Mouse (Mus musculus): Measurements from ENCODE around the gene Hlcs. TPM values are rescaled to one million over a fixed set of nuclear protein-coding genes. Genes with fewer than 3 reads are reported as not detected.

Gene Hlcs
- total and polyA plus RNA-seq, 2 experiments from 2014 or later = 5.8 to 6.8 TPM

DNA sequence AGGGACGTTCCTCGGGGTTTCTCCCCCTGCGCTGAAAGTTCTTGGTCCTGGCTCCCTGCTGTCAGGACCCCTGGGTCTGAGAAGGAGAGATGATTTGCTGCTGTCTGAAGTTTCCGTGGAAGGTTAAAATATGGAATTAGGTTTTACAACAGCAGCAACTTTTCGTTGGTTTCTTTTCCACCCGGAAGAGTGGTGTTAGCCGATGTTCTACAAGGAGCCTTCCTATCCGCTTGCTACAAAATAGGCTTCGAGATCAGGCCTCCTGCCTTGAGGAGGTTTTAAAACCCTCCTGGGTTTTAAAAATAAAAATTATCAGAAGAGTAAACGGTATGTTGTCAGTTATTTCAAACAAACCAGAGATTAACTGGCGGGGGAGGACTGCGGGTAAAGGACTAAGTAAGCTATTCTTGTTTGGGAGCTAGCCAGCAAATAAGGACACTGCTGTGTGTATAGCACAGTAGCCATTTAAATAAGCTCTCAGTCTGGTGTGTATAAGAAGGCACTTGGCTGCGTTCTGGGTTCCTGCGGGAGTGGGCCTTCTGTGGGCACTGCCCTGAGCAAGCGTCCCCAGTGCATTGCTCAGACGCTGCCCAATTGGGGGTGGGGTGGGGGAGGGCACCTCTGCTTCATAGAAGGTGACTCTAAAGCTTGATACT lies 225.7 kb downstream of the Hlcs start:
- no peak overlapping the region for H3K9ac ChIP-seq
- no peak for TF ChIP-seq CTCF (IDR thresholded peaks at IDR 0.05; ENCODE audit: low read depth)
- no peak overlapping the region for H3K4me2 ChIP-seq (ENCODE audit: low read depth)
- no peak overlapping the region for H3K4me3 ChIP-seq (ENCODE audit: low read depth, low read length)
- no peak overlapping the region for H3K27ac ChIP-seq (ENCODE audit: low read depth, low read length)
- H3K4me1 ChIP-seq (ENCODE audit: insufficient read depth) = no peaks in the 10 kb centered on the region
- 5% methylated on average over 16 of the region's 16 CpGs for WGBS
- DNase-seq (no peak), ATAC-seq (no peak)
- peaks cover 78% of the 10 kb centered on the region for H3K27me3 ChIP-seq (ENCODE audit: insufficient read depth, low read length)
- H3K36me3 ChIP-seq (ENCODE audit: insufficient read depth) = no peaks in the 10 kb centered on the region
- no peaks in the 10 kb centered on the region for H3K9me3 ChIP-seq (ENCODE audit: low read length)

- no peak for TF ChIP-seq CTCF (IDR thresholded peaks at IDR 0.05; ENCODE audit: low read depth)
- Histone ChIP-seq H3K4me3 (ENCODE audit: low read depth, low read length) (no peak overlapping the region), H3K27me3 (ENCODE audit: insufficient read depth, low read length) (peaks cover 77% of the 10 kb centered on the region), H3K36me3 (ENCODE audit: insufficient read depth) (no peaks in the 10 kb centered on the region), H3K9ac (no peak overlapping the region), H3K4me2 (ENCODE audit: low read depth) (no peak overlapping the region), H3K9me3 (ENCODE audit: low read length) (no peaks in the 10 kb centered on the region), H3K27ac (ENCODE audit: low read depth, low read length) (no peak overlapping the region), H3K4me1 (ENCODE audit: insufficient read depth) (no peaks in the 10 kb centered on the region)
- WGBS = 4% methylated on average over 50 of the region's 50 CpGs
- ATAC-seq = no peak
- DNase-seq = no peak
These were observed 226.4 kb downstream of the Hlcs start for GRCm38 (mm10) chr16:94086701-94087569.

DNA sequence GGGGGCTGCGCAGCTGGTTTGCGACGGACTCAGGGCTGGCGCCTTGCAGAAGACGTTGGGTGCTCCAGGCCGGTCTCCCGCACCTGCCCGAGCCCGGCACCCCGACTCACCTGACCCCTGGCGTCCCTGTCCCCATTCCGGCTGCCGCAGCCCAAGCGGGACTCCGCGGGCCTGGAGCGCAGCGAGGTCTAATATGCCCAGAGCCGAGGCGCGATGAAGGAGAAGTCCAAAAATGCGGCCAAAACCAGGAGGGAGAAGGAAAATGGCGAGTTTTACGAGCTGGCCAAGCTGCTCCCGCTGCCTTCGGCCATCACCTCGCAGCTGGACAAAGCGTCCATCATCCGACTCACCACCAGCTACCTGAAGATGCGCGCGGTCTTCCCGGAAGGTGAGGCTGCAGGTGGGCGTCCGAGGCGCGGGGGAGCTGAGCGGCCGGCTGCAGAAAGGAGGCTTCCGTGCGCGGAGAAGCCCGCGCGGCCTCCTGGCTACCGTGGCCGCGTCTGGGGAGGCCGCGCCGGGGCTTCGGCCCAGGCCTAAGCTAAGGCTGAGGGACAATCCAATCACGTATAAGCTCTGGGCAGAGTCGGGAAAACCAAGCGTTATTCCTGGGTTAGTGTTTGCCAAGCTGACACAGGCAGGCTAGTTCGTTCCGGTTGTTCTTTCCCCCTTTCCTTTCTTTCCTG lies 227.6 kb downstream of the Hlcs start:
- H3K4me1 ChIP-seq (ENCODE audit: insufficient read depth) = no peaks in the 10 kb centered on the region
- H3K36me3 ChIP-seq (ENCODE audit: insufficient read depth) = no peaks in the 10 kb centered on the region
- peak overlapping the region; percentile 38; the same call in 1 of the 2 replicates for H3K4me2 ChIP-seq (ENCODE audit: low read depth)
- 3% methylated on average over 57 of the region's 57 CpGs for WGBS
- no peaks in the 10 kb centered on the region for H3K9me3 ChIP-seq (ENCODE audit: low read length)
- peak overlapping the region; percentile 25 for H3K4me3 ChIP-seq (ENCODE audit: low read depth, low read length)
- H3K27me3 ChIP-seq (ENCODE audit: insufficient read depth, low read length) = peaks cover 76% of the 10 kb centered on the region
- no peak for ATAC-seq
- no peak for TF ChIP-seq CTCF (IDR thresholded peaks at IDR 0.05; ENCODE audit: low read depth)
- H3K9ac ChIP-seq = no peak overlapping the region
- H3K27ac ChIP-seq (ENCODE audit: low read depth, low read length) = no peak overlapping the region
- DNase-seq = no peak

DNA sequence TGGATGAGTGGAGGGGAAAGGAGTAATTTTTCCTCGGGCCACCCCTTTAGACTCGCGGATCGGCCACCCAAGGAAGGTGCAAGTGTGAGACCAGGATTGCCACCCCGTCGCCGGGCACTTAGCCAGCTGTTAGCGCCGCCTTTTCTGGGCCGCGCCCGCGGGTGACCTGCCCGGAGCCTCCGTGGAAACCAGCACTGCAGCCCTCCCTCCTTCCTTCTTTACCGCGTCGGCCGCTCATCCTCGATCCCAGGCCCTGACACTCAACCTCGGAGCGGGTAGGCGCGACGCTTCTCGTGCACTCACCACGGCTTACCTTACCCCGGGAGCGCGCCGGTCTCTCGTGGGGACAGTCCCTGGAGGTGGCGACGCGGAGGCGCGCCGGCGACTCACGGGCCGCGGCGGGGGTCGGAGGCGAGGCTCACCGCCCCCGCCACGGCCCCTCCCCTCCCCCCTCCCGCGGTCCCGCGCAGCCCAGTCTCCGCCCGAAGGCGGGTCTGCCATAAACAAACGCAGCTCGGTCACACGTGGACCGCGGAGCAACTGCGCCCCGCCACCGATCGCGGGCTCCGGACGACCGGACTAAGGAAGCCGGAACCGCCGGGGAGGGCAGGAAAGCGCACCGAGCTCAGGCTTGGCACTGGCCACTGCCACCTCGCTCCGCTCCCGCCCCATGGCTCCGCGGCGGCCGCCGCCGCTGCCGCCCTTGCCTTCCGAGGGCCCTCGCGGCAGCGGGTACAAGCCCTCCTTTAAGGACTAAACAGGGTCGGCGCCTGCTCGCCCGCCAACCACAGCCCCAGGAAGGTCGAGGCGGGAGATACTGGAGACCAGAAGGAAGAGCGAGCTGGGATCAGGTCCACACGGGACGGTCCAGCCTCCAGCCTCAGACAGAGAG lies 228.4 kb downstream of the Hlcs start, which contains the start of gene Sim2:
TSS of gene Sim2 (plus strand) at position 221 of the 892 bp plus-strand sequence.
- Histone ChIP-seq H3K36me3 (ENCODE audit: insufficient read depth) (no peaks in the 10 kb centered on the region), H3K27ac (ENCODE audit: low read depth, low read length) (no peak within 1 kb of the TSS), H3K4me3 (ENCODE audit: low read depth, low read length) (peak within 1 kb of the TSS; percentile 25), H3K9me3 (ENCODE audit: low read length) (no peaks in the 10 kb centered on the region), H3K9ac (no peak within 1 kb of the TSS), H3K4me1 (ENCODE audit: insufficient read depth) (no peaks in the 10 kb centered on the region), H3K27me3 (ENCODE audit: insufficient read depth, low read length) (peaks cover 76% of the 10 kb centered on the region), H3K4me2 (ENCODE audit: low read depth) (peak within 1 kb of the TSS; percentile 38)
- no peak for DNase-seq
- TF ChIP-seq CTCF (IDR thresholded peaks at IDR 0.05; ENCODE audit: low read depth) = no peak
- WGBS = 2% methylated on average over 84 of the region's 96 CpGs
- ATAC-seq = no peak

GRCm38 (mm10) chr16:94083848-94084525 lies 229.4 kb downstream of the Hlcs start:
- no peaks in the 10 kb centered on the region for H3K4me1 ChIP-seq (ENCODE audit: insufficient read depth)
- under 1% methylated on average over 41 of the region's 41 CpGs for WGBS
- TF ChIP-seq CTCF (IDR thresholded peaks at IDR 0.05; ENCODE audit: low read depth) = no peak
- H3K9ac ChIP-seq = no peak overlapping the region
- H3K9me3 ChIP-seq (ENCODE audit: low read length) = no peaks in the 10 kb centered on the region
- no peak overlapping the region for H3K4me3 ChIP-seq (ENCODE audit: low read depth, low read length)
- no peak overlapping the region for H3K4me2 ChIP-seq (ENCODE audit: low read depth)
- H3K36me3 ChIP-seq (ENCODE audit: insufficient read depth) = no peaks in the 10 kb centered on the region
- DNase-seq (no peak), ATAC-seq (no peak)
- peaks cover 75% of the 10 kb centered on the region for H3K27me3 ChIP-seq (ENCODE audit: insufficient read depth, low read length)
- no peak overlapping the region for H3K27ac ChIP-seq (ENCODE audit: low read depth, low read length)
